Mouse (Mus musculus) frontal cortex, postnatal 25 days (tissue): ENCODE results near the gene Gm10130.
A peak's percentile ranks its signal among the peaks of the same experiment; 100 is the strongest.
"Not testable (repeated sequence)": the region's sequence is repeated elsewhere in the genome, so short reads cannot be mapped to it uniquely, and the experiment has no call there.

Source experiments
- DNase-seq, 2 experiments: peaks; one replicate each; pipeline ENCODE4 v3.0.0; 2022; ENCODE audit warnings: low spot score in 2 of 2

The Gm10130 gene

DNA sequence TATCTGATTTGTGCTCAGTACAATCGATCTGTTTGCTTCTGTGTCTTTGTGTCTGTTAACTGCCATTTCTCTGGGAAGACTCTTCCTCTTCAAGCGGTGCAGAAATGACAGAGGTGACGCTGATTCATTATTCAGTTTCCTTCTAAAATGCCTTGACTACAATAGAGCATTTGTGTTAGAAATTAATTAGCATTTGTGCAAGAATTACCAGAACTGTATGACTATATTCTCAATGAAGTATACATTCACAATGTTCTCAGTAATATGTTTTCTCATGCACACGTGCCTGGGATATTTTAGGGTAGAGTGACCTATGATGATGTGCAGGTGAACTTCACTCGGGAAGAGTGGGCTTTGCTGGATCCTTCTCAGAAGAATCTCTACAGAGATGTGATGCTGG lies at the start of gene Gm10130:
Gene Gm10130 (plus strand): TSS at position 301 of the 400 bp plus-strand sequence.
- DNase-seq = no peak

DNA sequence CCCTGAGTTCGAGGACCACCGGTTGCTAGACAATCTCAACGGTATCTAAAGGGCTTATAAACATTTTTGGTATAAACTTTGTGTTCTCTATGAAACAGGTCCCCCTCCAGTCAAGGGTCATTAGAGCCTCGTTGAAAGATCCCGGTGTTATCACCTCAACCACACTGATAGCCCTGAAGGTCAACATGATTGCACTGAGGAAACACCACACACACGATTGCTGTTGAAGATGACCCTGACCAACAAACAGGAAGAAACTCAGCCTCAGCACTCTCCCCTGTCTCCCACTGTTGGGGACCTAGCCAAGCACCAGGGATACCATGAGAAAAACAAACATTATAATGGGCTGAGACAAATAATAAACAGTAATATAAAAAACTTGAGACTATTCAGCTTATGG lies 29.8 kb upstream of the Gm10130 start:
- DNase-seq = no peak

DNA sequence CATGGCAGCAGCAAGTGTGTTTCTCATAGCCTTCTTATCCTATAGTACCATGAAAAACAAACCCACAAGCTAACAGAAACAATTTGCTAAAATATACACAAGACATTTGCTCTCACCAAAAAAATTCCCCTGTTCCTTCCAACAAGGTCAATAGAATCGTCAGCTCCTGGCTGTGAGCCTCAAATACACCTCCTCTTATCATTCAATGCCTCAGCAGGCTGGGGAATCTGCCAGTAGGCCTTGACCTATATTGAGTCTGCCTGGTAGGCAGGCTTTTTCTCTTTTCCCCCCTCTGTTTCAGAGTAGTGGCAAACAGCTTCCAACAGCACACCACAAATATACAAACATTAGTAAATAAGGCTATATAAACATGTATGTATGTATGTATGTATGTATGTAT lies 24.4 kb upstream of the Gm10130 start:
- no peak for DNase-seq

DNA sequence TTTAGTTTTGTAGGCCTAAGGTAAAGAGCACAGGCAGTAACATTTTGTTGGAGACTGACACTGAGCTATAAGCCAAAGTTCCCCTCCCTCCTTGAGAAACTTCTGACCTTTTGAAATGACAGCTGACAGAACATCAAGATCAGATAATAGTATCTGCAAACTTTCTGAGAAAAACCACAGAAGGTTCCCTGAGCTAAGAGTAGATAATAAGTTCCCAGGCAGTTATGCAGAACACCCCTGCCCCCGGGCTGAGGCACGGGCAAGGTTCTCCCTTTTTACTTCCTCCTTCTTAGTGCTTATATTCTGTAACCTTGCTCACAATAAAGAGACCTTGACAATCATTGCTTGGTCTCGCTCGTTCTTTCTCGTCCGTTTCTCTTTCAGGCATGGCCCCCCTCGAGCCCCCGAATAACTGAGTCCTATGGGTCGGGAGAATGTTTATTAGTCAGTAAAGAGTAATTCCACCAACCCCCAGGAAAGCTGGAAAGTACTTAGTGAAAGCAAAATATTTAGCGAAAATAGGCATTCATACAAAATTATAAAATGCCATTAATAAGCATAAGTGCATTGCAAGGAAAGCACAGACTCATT lies 16.2 kb upstream of the Gm10130 start:
- no peak for DNase-seq

DNA sequence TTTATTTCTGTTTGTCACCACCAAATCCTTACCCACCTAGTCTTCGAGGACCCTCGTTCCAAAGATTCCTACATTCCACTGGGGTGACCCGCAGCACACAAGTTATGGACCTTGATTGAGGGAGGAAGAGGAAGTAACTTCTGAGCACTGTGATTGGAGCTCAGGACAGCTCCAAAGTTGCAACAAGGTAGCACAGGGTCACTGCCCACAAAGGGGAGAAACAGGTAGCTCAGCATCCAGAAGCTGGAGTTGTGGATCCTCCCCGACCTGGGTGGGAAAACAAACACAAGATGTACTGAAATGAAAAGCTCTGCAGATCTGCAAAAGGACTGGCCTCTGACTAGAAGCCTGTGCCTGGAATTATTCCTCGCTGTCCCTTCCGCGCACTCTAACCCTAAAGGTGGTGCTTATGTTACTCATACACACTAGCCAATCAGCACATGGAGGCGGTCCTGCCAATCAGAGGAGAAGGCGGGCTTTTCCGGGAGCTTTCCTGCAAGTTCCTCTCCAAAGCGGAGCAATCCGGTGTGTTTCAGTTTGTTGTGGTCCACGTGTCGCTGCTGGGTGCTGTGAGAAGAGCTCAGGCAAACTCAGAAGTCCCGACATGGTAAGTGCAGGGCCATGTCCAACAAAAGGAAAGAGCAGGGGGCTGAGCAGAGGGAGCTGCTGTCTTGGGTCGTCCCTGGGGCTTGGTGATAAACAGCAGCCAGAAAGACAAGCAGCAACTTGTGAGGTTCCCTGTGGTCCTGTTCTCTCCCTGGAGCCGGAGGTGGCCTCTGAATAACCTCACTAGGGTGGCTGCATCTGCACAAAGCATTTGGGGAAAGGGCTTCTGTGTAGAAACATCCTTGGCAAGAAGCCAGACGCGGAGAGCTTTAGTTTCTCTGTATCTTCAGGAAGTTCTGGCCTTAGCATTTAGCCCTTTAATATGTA lies 12.3 kb upstream of the Gm10130 start:
- DNase-seq = peak; percentile 84 to 87

DNA sequence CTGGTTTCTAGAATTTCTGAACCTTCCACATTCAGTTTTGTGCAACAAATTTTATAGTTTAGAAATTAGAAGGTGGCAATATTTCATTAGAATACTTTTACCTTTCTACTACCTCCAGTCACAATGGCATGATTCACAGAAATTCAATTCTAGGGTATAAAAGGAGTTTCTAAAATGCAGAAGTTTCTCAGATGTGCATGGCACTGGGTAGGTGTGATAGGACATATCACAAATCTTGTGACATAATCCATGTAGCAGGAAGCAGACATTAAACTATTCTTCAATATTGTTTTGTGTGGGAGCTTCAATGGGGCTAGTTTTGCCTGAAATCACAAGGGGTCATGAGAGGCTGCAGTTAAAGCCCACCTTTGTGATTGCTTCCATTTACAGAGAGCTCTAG lies 7.4 kb upstream of the Gm10130 start:
- DNase-seq = no peak

DNA sequence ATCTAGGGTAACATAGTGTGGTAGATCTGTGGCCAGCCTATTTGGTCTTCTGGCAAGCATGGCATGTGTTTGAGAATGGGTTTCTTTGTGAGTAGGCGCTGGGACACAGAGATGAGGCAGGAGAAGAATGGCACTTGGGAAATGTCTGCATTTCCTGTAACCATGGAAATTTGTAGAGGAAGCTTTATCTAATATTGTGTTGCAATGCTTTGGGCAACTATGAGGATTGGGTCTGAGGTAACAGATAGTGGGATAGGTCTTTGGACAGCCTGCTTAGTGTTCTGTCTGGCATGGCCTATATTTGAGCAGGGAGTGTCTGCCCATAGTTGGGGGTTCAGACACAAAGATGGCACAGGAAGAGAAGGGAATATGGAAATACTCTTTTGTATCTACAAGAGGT lies 4.5 kb upstream of the Gm10130 start:
- no peak for DNase-seq

DNA sequence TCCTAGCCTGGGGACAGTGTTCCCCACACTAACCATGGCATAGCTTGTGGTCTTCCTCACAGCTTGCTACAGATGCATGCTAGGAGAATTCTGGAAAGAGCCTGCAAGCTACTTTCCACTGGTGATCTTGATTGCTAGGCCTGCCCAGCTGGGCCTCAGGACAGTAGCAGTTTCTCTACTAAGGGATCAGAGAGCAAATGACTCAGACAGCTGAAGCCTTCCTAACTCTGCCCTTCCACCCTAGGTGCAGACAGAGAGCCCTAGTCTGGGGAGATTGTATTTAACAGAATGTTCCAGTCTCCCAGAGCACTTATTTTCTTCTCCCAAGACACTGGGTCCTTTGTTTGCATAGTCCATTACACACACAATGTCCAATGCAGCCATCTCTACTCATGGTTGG lies 33.6 kb downstream of the Gm10130 start:
- DNase-seq = not testable (repeated sequence)

DNA sequence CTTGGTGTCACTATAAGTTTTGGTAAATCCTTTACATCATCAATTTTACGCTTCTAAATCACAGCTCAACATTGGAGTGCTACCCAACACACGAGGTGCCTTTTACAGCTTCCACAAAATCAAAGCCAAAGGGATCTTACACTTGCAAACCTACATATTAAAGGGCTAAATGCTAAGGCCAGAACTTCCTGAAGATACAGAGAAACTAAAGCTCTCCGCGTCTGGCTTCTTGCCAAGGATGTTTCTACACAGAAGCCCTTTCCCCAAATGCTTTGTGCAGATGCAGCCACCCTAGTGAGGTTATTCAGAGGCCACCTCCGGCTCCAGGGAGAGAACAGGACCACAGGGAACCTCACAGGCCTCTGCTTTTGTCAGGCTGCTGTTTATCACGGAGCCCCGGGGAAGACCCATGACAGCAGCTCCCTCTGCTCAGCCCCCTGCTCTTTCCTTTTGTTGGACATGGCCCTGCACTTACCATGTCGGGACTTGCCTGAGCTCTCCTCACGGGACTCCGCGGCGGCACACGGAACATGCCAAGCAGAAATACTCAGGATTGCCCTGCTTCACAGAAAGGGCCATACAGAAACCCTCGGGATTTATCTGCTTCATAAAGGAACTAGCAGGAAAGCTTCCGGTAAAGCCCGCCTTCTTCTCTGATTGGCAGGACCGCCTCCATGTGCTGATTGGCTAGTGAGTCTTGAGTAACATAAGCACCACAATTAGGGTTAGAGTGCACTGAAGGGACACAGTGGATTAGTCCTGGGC lies 38.8 kb downstream of the Gm10130 start, which contains the start of gene 3300002I08Rik:
Gene 3300002I08Rik (minus strand): TSS at position 653 of the 765 bp plus-strand sequence.
- peak; percentile 79 to 82 for DNase-seq

DNA sequence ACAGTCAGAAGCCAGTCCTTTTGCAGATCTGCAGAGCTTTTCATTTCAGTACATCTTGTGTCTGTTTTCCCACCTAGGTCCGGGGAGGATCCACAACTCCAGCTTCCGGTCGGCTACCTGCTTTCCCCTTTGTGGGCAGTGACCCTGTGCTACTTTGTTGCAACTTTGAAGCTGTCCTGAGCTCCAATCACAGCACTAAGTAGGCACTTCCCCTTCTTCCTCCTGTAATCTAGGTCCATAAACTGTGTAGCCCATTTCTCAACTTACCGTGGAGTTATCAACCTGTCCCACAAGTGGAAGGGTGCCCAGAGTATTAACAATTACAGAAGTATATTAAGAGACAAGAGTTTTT lies 39.4 kb downstream of the Gm10130 start:
- no peak for DNase-seq

DNA sequence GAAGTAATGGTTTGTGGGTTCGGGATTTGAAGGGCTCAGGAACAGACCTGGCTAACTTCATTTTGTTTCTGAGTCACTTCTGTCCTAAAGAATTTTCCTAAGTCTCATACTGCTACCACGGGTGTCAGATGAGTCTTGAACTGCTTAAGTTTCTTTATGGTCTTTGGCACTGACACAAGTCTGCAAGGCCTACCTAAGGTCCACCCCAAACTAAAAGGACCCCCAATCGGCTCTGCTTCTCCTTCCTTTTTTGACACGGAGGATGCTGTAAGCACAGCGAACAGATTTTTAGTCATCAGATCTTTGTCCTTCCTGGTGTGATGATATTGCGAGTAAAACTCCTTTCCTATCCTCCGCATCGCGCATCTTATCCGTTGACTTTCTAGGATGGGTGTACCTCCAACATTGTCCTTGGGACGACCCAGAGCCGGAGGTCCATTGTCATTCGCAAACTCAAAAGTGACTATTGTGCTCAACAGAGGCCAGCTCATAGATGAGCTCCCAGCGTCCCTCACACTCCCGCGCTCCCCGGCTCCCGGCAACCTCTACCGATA lies 62.1 kb downstream of the Gm10130 start:
- DNase-seq = not testable (repeated sequence)

DNA sequence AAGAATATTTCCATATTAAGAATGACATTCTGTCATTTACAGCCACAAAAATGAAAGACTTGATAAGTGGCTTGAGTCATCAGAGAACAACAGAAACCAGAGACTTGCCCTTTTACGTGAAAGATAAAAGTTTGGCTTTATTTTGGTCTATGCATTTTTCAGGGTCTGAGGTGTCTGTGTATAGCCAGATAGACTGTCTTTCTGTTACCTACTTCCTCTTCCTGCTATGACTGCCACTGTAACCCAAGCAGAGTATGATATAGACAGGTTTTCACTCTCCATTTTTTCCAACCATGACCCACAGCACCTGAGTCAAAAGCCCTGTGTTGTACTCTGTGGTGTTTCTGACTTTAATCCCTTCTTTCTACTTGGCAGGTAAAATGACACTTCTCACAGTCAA lies 66.7 kb downstream of the Gm10130 start:
- DNase-seq = no peak

DNA sequence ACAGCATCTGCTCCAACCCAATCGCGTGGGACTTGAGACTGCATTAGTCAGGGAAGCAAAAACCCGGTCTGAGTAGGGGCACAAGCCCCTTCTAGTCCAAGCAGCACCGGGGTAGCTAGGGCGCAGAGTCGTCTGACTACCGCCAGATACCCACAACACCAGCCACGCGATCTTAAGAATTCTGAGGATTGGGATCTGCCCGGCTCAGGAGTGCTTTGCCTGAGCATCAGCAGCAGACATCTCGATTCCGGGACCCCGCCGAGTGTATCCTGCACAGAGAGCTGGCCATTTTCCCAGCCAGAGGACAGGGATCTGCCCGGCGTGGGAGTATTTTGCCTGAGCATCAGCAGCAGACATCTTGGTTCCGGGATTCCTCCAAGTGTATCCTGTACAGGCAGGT lies 88.6 kb downstream of the Gm10130 start:
- DNase-seq = not testable (repeated sequence)
